Mouse (Mus musculus) cerebellum, adult 18-20 months (tissue): Measurements from ENCODE around the gene Canx.
A peak's percentile ranks its signal among the peaks of the same experiment; 100 is the strongest.
"Not testable (repeated sequence)": the region's sequence is repeated elsewhere in the genome, so short reads cannot be mapped to it uniquely, and the experiment has no call there.

Experiments used
- DNase-seq, 2 experiments: peaks; one replicate each; pipeline ENCODE4 v3.0.0; 2021

The Canx gene

DNA sequence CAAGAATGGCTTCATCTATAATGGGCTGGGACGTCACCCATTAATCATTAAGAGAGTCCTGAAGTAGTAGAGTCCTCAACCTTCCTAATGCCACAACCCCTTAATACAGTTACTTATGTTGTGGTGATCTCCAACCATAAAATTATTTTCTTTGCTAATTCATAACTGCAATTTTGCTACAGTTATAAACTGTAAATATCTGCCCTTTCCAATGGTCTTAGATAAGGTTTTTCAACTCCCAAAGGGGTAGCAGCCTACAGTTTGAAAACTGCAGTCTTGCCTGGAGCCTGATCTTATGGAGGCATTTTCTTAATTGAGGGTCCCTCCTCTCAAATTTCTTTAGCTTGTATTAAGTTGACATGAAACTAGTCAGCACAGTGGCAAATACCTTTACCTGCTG is 3.9 kb upstream of the Canx start:
- no peak for DNase-seq

DNA sequence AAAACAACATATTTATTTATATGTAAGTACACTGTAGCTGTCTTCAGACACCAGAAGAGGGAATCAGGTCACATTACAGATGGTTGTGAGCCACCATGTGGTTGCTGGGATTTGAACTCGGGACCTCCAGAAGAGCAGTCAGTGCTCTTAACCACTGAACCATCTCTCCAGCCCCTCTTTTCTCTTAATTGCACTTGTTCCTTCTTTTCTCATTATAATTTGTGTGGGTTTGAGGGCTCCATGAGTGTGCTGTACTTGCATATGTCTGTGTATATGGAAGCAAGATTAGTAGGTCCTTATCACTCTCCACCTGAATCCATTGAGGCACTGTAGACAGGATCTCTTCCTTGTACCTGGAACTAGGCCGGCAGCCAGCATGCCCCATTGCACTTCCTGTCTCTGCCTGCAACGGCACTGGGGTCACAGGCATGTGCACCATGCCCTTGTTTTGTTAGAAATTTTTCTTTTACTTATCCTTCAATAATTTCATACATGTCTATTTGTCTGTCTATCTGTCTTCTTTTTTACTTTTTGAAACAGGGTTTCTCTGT is 2.7 kb upstream of the Canx start:
- no peak for DNase-seq

DNA sequence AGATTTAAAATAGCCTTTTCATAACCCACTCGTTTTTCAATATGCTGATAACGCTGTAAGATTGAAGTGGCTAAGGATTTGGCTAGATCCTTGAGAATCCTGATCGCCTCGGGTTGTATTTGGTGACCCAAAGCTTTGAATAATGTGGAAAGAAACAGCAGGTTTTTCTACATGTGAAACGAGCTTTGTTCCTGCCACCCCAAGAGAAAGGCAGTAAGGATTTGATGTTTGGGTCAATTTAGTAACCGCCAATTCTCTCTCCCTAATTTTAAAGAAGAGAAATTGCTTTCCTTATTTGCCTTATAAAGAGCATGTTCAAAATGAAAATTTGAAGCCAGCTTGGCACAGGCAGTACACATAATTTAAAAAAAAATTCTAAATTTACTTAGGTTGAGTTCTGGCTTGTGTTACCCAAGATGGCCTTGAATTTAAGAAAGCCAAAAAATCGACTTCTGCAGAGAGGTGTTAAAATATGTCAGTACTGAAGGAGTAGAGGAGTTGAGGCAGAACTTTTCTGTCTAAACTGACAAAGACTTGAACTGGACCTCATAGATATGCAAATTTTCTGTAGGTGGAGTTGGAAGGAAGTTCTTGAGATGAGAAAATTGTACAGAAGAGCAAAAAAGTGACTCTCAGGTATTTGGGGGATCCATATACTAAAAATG is 961 bp upstream of the Canx start:
- DNase-seq, result no peak

DNA sequence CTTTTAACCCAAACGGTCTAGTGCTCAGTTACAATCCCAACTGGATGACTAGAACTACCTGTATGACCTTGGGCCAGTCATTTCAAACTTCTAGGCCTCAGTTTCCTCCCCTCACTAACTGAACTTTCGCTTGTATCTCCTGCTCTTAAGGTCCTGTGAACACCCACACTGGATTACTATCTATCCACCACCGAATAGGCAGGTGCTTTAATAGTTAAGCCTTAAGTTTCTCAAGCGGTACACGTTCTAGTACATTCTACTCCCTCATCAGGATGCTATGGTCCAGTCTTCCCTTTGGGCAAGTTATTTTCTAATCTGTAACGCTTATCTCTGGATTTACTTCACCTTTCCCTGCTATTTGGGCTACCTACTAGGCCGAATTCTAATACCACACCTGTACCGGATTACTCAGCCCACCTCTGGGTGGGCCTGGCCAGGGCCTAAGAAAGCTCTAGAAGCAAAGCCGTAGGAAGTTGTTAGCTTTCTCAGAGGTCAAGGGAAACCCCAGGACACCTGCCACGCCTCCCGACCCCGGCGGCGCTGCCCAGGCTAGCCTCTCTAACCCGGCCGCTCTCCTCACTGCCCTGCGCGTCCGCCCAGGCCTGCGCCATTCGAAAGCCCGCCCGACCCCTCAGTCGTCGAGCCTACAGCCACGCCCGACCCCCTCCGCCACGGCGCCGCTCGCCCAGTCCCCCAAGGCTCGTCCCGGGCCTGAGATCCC is 562 bp downstream of the Canx start:
- DNase-seq, result peak in 1 of 2 experiments; percentile 49

DNA sequence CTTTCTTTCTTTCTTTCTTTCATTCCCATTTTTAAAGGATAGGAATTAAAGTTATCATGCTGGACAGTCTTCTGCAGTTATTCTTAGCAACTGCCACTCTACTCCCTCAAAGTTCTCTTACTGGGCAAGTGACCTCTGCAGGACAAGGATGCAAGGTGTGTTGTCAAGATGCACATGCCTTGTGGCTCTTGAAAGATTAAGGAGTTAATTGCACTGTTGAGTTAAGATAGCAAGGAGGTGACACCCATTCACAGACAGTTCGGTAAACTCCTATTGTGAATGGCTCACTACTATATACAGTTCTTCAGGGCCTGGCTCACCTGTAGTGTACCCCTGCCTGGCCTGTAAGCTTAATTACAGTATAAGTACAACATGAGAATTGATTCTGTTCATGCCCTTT is 1.6 kb downstream of the Canx start:
- no peak for DNase-seq

DNA sequence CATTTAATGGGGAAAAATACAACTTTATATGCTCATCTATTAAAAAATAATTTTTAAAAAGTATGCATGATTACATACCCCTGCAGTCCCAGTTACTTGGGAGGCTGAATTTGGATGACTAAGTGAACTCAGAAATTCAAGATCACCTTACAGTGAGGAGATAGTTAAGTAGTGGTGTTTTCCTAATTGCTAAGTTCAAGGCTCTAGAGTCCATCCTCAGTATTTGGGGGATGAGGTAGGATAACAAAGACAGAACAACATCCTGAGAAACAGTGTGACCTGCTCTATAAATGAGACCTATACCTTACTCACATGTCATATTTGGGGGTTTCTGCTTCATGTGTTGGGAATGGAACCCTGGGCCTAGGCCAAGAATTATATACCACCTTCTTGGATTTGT is 3.1 kb downstream of the Canx start:
- DNase-seq, result no peak

DNA sequence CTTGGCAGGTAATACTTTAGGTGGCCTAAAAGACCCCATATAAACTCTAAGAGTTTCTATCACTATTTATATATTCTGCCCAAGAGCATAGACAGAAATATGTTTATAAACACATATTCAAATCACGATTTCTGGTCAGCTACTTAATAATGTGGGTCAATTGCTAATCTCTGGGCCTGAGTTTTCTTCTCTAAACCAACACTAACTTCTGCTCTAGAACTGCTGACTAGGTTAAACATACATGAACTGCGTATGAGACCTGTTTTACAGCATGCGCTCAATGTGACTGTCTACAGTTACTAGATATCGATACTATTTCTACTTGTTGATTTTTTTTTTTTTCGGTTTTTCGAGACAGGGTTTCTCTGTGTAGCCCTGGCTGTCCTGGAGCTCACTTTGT is 4.2 kb downstream of the Canx start:
- DNase-seq, result no peak

DNA sequence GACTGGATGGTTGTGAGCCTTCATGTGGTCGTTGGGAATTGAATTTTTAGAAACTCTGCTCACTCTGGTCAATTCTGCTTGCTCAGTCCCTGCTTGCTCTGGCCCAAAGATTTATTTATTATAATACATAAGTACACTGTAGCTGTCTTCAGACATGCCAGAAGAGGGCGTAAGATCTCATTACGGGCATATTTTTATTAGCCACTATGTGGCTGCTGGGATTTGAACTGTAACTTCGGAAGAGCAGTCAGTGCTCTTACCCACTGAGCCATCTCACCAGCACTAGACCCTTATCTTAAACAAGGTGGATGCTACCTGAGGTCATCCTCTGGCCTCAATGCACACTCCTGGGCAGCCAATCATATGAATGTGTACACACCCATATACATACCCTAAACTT is 6.1 kb downstream of the Canx start:
- DNase-seq, result not testable (repeated sequence)

DNA sequence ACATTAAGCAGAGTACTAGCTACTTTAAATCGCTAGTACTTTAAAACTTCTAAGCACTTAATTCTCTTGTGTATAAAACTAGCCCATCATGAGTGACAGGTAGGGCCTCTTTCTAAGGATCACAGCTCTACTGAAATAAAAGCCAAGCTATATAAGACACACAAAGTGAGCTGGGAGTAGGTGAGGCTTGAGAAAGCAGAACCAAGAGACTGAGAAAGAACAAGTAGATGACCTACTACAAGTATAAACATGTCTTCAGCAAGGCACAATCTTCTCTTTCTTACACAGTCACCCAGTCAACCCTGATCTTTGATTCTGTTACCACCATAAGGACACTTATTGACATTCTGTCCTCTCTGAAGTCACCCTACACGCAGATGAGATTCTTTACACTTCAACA is 12.7 kb downstream of the Canx start:
- DNase-seq, result no peak

DNA sequence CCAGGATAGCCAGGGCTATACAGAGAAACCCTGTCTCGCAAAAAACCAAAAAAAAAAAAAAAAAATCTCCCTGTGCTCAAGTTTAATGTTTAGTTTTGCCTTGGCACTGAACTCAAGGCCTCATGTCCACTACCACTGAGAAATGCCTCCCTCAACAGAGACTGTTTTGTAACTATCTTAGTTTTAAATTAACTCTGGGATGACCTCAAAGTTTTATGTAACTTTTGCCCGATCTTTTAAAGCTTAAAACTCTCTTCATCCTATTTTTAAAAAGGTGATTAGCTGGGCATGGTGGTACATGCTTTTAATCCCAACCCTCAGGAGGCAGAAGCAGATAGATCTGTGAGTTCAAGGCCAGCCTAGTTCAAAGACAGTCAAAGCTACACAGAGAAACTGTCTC is 22.1 kb downstream of the Canx start:
- DNase-seq, result no peak

DNA sequence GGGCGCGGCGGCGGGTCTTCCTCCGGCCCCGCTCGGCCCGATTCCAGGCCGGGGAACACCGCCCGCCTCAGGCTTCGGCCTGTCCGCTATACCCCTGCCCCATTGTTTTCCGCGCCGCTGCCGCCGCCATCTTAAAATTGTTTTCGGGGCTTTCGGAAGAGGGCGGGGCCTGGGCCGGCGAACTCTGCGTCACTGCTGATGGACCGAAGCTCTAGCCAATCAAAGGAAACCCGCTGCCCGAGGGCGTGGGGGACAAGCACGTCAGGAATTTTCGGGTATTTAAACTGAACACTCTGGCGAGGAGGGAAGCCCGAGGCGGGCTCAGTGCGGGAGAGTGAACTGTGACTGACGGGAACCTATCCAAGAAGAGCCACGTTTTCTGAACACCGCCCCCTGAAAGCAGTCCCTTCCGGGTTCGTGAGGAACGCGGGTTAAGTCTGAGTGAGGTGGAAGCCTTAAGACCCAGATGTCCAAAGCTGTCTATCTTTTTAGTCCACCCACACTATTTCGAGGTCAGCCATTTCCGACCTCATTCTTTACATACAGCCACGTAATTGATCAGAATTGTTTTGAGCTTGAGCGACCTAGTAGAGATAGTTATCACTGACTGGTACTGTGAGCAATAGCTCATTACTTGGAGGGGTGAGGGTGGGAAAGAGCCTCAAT is 33.1 kb downstream of the Canx start, which contains the start of gene Maml1:
TSS of gene Maml1 (minus strand) at position 122 of the 666 bp plus-strand sequence.
- DNase-seq, result peak; percentile 97 to 98

DNA sequence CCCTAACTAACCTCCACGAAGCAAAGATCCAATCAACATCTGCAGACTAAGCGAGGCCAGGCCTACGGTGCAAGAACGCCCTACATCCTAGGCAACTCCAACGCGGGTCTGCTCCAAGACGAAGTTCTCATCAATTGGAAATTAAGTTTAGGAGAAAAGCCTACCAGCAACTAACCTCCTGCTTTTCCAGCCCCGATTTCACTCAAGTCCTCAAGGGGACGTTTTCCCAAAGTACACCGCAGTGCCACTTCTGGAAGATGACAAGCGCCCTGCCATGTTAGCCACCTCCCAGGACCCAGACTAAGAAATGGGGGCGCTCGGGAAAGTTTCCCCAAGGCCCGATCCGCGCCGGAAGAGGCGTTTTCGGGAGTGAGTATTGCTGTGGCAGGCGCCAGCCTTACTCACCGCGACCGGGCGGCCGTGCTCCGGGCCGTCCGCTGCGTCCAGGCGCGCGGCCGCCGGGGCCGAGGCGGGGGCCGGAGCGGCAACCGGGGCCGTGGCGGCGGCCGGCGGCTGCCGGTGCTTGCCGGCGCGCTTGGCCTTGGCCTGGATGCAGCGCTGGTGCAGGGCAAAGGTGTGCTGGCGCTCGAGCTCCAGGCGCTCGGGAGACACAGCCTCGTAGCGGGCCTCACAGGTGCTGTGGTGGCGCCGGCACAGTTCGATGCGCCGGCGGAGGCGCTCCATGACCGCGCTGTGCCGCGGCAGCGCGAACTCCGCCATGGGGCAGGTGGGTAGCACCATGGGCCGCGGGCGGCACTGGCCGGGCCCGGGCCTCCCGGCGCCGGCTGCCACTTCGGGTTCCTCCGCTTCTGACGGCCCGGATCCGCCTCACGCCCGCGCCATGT is 33.9 kb downstream of the Canx start:
- DNase-seq, result peak in 1 of 2 experiments; percentile 41

DNA sequence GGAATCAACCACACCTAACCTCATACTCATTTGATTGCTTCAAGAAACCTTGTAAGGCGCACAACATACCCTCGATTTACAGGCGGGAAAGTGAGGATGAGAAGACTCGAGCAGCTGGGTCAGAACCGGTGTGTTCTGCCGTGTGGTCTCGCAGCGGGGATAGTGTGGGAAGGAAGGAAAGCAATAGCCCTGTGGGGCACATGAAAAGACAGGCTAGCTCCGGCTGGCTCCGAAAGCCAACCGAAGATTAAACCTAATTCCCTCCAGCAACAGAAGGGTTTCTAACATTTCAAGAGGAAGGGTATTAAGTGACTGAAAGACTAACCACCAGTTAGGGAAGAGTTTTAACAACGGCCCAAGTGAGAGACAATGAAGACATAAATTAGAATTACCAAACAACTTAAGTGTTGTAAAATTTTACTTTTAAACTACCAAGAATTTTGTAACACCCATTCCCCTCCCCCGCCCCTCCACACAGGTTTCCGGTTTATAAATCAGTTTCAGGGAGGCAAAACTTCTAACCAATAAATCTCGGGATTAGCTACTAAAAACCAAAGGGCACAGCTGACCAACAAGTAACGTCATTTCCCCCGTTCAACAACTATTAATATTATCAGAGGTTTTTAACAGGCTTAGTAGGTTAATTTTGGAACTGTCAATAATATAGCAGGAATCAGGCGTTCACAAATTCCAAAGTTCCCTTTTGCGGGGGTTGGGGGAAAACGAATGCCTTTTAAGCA is 34.8 kb downstream of the Canx start:
- DNase-seq, result no peak

DNA sequence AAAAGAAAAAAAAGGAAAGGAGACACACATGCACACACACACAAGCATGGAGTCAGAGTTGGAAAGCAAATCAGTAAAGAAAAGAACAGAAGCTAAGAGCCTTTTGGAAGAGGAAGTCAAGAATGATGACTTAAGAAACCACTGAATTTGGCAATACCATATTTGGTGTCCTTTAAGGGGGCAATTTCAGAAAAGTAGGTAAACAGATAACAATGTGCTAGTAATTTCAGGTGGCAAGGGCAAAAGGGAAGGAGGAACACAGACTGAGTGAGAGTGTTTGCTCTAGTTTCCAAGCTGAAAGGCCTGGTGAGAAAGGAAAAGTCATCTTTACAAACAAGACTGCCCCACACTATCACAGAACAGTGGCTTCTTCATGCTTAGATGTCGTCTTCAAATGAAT is 39.0 kb downstream of the Canx start:
- DNase-seq, result no peak

DNA sequence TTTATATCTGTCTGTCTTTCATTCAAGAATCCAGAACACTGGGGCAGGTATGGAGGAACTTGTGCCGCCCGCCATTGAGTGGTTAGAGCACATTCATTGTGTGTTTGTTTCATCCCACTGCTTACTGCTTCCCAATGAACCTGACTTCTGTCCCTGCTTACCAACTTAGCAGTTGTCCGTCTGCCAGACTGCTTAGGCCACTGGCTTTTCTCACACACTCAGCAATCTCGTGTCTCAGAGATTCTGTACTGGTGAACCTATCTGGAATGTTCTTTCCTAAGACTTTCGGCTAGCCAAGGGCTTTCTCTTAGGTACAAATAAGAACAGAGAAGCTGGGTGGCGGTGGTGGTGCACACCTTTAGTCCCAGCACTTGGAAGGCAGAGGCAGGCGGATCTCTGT is 39.8 kb downstream of the Canx start:
- DNase-seq, result no peak

DNA sequence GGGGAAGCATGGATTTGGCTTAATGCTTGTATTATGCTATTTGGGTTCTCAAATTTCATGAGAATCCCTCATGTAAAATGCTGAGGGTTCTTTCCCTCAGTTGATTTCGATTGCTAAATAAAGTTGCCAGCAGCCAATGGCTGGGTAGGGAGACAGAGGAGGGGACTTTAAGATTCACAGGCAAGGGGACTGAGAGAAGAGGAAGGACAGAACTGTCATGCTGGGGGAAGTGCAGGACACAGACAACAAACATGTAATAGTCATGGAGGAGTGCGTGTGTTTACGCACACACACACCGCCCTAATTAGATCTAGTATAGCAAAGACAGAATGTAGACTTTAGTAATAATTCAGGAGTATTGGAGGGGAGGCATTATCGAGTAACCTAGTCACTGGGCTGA is 40.2 kb downstream of the Canx start:
- DNase-seq, result no peak

DNA sequence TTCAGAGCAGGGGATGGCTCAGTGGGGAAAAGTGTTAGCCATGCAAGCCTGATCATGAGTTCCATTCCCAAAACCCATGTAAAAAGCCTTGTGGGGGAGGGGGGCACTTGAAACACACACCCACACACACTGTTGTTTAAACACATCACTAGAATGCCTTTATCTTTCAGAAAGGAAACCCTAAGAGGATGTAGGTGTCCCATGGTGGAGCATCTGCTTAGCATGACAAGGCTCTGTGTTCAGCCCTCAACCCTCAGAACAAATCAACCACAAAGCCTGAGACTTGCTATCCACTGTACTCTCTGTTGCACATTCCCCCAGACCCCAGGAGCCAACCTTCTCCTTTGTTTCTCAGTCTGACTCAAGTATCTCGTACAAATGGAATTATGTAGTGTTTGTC is 45.4 kb downstream of the Canx start:
- DNase-seq, result no peak

DNA sequence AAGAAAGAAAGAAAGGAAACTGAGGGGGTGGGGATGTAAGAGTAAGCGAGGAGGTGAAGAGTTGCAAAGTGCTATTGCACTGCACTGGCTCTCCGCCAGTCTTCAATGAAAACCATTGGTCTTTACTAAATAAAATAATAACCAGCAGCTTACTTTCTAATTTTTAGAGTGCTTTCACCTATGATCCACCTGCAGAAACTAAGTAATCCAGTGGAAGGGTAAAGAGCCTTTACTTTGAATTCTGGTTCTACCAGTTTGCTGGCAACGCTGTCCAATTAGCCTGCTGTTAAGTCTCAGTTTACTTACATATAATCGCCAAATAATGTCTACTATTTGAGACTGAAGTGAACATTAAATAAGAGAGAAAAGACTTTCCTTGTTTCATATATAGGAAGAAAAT is 46.5 kb downstream of the Canx start:
- DNase-seq, result no peak

DNA sequence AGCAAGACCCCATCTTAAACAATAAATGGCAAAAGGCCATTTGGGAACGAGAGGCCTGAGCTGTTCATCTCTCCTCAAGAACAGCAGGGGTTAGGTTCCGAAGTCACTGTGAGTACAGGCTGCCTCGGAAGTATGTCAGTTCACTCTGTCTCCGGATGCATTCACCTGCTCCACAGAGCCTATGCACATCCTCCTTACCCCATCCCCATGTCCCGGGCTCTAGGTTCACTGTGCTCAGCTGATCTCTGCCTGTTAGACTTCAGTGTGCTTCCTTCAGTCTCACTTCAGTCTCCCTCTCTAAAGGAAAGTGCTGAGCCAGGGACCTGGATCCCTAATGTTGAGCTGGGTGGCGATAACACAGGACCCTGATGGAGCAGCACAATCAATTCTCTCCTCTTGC is 47.8 kb downstream of the Canx start:
- no peak for DNase-seq

DNA sequence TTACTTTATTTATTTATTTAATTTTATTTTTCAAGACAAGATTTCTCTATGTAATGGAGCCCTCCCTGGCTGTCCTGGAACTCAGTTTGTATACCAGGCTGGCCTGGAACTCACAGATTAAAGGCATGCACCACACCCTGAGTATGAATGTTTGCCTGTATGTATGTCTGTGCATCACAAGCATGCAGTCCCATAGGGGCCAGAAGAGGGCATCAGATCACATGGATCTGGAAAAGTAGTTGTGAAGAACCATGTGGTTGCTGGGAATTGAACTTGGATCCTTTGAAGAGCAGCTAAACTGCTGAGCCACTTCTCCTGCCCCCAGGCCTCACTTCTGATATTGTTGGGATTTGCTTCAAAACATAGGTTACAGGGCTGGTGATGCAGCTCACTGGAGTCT is 48.4 kb downstream of the Canx start:
- DNase-seq, result no peak

DNA sequence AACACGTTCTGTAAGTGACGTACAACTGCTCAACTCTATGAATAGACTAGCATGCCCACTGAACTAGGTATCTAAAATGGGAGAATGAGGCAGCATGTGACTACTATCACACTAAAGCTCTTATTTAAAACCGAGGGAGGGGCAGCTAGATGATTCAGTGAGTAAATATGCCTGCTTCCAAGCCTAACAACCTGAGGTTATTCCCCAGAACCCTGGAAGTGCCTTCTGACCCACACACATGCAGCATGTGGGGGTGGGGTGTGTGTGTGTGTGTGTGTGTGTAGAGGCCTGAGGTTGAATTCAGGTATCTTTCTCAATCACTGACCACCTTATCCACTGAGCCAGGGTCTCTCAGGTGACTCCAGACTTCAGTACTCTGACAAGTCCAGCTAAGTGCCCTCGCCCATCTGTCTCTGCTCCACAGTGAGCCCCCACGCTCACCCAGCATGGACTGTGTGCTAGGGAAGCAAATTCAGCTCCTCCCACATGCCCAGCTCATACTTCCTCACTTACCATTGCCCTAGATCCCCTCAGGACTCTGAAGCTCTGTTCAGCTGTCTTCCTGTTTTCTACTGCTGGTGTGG is 49.8 kb downstream of the Canx start:
- DNase-seq, result no peak

DNA sequence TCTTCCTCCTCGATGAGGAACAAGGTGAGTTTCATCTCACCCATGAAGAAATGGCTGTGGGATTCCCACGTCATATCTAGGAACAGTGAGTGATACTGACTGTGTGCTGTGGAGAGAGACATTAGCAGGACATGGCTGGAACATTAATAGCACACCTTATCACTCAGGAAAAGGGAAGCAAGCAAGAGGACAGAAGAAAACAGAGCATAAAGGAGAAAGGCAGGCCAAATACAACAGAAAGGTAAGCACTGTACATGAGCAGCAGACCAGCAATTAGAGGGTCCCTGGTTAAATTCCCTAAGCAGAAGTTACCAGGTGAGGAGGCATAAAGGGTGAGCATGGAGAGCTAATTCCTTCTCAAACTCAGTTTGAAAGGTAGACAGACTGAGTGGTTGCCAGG is 50.4 kb downstream of the Canx start:
- DNase-seq, result no peak
